Mouse (Mus musculus) spleen, postnatal 14 days (tissue): ENCODE data around the gene Zfp978.
"Not testable (repeated sequence)": the region's sequence is repeated elsewhere in the genome, so short reads cannot be mapped to it uniquely, and the experiment has no call there.

Source experiments
- DNase-seq, 2 experiments: peaks; one replicate each; pipeline ENCODE4 v3.0.0; 2021 to 2022; ENCODE audit warnings: low spot score in 2 of 2

The Zfp978 gene

GRCm38 (mm10) chr4:147350541-147350940 lies 10.6 kb upstream of the Zfp978 start:
- not testable (repeated sequence) for DNase-seq

GRCm38 (mm10) chr4:147351376-147351980 lies 9.6 kb upstream of the Zfp978 start:
- not testable (repeated sequence) for DNase-seq

GRCm38 (mm10) chr4:147353626-147354025 lies 7.5 kb upstream of the Zfp978 start:
- not testable (repeated sequence) for DNase-seq

GRCm38 (mm10) chr4:147356042-147356441 lies 5.1 kb upstream of the Zfp978 start:
- not testable (repeated sequence) for DNase-seq

- not testable (repeated sequence) for DNase-seq
These were observed 3.9 kb upstream of the Zfp978 start for GRCm38 (mm10) chr4:147357195-147357594.

- not testable (repeated sequence) for DNase-seq
These were observed 769 bp downstream of the Zfp978 start for GRCm38 (mm10) chr4:147361872-147362271.

- not testable (repeated sequence) for DNase-seq
These were observed 8.5 kb downstream of the Zfp978 start for GRCm38 (mm10) chr4:147369564-147369963.

GRCm38 (mm10) chr4:147383199-147383598 lies 22.1 kb downstream of the Zfp978 start:
- DNase-seq, result not testable (repeated sequence)

GRCm38 (mm10) chr4:147397201-147397600 lies 36.1 kb downstream of the Zfp978 start:
- DNase-seq, result not testable (repeated sequence)

- not testable (repeated sequence) for DNase-seq
These were observed 37.0 kb downstream of the Zfp978 start for GRCm38 (mm10) chr4:147397934-147398682.

- not testable (repeated sequence) for DNase-seq
These were observed 37.6 kb downstream of the Zfp978 start for GRCm38 (mm10) chr4:147398741-147399140.

- DNase-seq, result not testable (repeated sequence)
These were observed 38.4 kb downstream of the Zfp978 start for GRCm38 (mm10) chr4:147399505-147399904.

GRCm38 (mm10) chr4:147400031-147400847 lies 39.1 kb downstream of the Zfp978 start:
- DNase-seq, result not testable (repeated sequence)

GRCm38 (mm10) chr4:147400848-147401715 lies 40.0 kb downstream of the Zfp978 start:
- DNase-seq, result not testable (repeated sequence)

- DNase-seq, result not testable (repeated sequence)
These were observed 40.8 kb downstream of the Zfp978 start for GRCm38 (mm10) chr4:147401736-147402506.

GRCm38 (mm10) chr4:147402507-147402890 lies 41.4 kb downstream of the Zfp978 start:
- not testable (repeated sequence) for DNase-seq

- not testable (repeated sequence) for DNase-seq
These were observed 42.4 kb downstream of the Zfp978 start for GRCm38 (mm10) chr4:147403509-147403908.

- DNase-seq, result not testable (repeated sequence)
These were observed 43.1 kb downstream of the Zfp978 start for GRCm38 (mm10) chr4:147403931-147404913.
